Mouse (Mus musculus) midbrain, embryonic 16.5 days (tissue): Measurements from ENCODE around the gene Slc38a2. TPM values are rescaled to one million over a fixed set of nuclear protein-coding genes. Genes with fewer than 3 reads are reported as not detected.
A peak's percentile ranks its signal among the peaks of the same experiment; 100 is the strongest.

Source experiments
- ATAC-seq: fragments of 200-750 bp; cut with Nextera tagmentation; 2 replicates; pipeline ENCODE4 v1.8.0; 2017; ENCODE audit warnings: moderate TSS enrichment
- H3K27ac ChIP-seq: fragments of 300-500 bp; sonication (generic); 2 replicates; pipeline ENCODE4 v1.5.1; 2014; ENCODE audit warnings: mild to moderate bottlenecking, low read length, mixed read lengths
- H3K27me3 ChIP-seq: fragments of 300-500 bp; sonication (generic); 2 replicates; pipeline ENCODE4 v1.6.1; 2014; ENCODE audit warnings: low read depth, low read length, mixed read lengths; ENCODE audit not compliant: control insufficient read depth, insufficient read depth
- H3K36me3 ChIP-seq: fragments of 300-500 bp; sonication (generic); 2 replicates; pipeline ENCODE4 v1.6.1; 2014; ENCODE audit warnings: mild to moderate bottlenecking, low read length, moderate library complexity, mixed read lengths; ENCODE audit not compliant: control insufficient read depth, insufficient read depth
- H3K4me1 ChIP-seq: fragments of 300-500 bp; sonication (generic); 2 replicates; pipeline ENCODE4 v1.6.1; 2014; ENCODE audit warnings: mild to moderate bottlenecking, low read length, mixed read lengths; ENCODE audit not compliant: control insufficient read depth, insufficient read depth
- H3K4me2 ChIP-seq: fragments of 300-500 bp; sonication (generic); 2 replicates; pipeline ENCODE4 v1.6.1; 2014; ENCODE audit warnings: mild to moderate bottlenecking, low read length, mixed read lengths
- H3K4me3 ChIP-seq: fragments of 300-500 bp; sonication (generic); 2 replicates; pipeline ENCODE4 v1.5.1; 2014; ENCODE audit warnings: low read depth, mild to moderate bottlenecking, low read length, moderate library complexity, mixed read lengths
- H3K9ac ChIP-seq: fragments of 300-500 bp; sonication (generic); 2 replicates; pipeline ENCODE4 v1.6.1; 2014; ENCODE audit warnings: low read depth, low read length, mixed read lengths
- H3K9me3 ChIP-seq: fragments of 300-500 bp; sonication (generic); replicated peaks from 2 replicates; pipeline ENCODE4 v1.6.1; 2014; ENCODE audit warnings: mild to moderate bottlenecking, low read length, mixed read lengths; ENCODE audit not compliant: control insufficient read depth, poor library complexity, severe bottlenecking
- WGBS: fragments of 180-500 bp; shearing (Covaris S2); extraction: QIAGEN DNeasy Blood & Tissue Kit; methylation state at CpG from one replicate; pipeline ENCODE4 v1.1.7; 2014; 5-methylcytosine and 5-hydroxymethylcytosine counted together
- polyA plus RNA-seq: library from polyadenylated mRNA; unstranded; fragments of >200 nt; fragmentation: Nextera tagmentation; extraction: Ambion mirVana; gene quantifications from 2 replicates; pipeline ENCODE4 v1.2.1, GENCODE M21; 2015

The Slc38a2 gene
- polyA plus RNA-seq, 1 experiment from 2014 or later: 111 TPM

DNA sequence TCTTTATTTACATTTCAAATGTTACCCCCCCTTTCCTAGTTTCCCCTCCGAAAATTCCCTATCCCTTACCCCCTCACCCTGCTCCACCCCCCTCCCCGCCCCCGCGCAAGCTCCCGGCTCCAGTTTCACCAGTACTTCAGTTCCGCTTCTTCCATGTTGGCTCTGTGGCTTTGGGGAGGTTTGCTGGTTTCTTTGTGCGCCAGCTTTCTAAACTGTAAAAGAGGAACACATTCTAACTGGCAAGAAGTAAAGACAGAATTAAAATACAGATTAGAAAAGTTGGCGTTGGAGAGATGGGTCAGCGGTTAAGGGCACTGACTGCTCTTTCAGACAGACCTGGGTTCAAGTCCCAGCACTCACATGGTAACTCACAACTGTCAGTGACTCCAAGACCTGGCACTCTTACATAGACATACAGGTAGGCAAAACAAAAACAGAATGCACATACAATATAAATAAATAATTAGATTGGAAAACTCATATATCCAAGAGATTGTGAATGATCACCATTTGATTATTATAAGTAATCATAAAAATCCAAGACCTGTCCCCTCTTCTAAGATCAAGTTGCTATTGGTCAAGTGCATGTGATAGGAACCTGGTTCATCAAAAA lies 15.7 kb upstream of the Slc38a2 start:
- Histone ChIP-seq H3K9me3 (no peaks in the 10 kb centered on the region), H3K36me3 (no peaks in the 10 kb centered on the region), H3K4me3 (no peak overlapping the region), H3K27me3 (no peaks in the 10 kb centered on the region), H3K4me2 (no peak overlapping the region), H3K4me1 (peaks cover 6% of the 10 kb centered on the region), H3K27ac (no peak overlapping the region), H3K9ac (no peak overlapping the region)
- ATAC-seq: no peak
- WGBS: 96% methylated on average over 9 of the region's 9 CpGs

DNA sequence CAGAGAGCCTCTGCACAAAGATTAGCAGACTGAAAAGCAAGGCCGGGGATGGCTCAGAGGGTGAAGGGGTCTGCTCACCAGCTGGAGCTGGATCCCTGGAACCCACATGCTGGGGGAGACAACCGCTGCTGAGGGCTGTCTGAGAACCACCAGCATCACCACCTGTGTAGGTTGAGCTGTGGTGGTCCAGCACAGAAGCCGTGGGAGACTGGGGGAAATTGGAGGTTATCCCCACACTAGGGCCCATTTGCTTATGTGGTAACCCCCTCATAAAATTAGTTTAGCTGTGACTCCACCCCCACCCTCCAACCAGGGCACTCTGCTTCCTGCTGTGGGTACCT lies 15.1 kb upstream of the Slc38a2 start:
- no peaks in the 10 kb centered on the region for H3K27me3 ChIP-seq
- no peak for ATAC-seq
- WGBS: 90% methylated on average over 3 of the region's 3 CpGs

DNA sequence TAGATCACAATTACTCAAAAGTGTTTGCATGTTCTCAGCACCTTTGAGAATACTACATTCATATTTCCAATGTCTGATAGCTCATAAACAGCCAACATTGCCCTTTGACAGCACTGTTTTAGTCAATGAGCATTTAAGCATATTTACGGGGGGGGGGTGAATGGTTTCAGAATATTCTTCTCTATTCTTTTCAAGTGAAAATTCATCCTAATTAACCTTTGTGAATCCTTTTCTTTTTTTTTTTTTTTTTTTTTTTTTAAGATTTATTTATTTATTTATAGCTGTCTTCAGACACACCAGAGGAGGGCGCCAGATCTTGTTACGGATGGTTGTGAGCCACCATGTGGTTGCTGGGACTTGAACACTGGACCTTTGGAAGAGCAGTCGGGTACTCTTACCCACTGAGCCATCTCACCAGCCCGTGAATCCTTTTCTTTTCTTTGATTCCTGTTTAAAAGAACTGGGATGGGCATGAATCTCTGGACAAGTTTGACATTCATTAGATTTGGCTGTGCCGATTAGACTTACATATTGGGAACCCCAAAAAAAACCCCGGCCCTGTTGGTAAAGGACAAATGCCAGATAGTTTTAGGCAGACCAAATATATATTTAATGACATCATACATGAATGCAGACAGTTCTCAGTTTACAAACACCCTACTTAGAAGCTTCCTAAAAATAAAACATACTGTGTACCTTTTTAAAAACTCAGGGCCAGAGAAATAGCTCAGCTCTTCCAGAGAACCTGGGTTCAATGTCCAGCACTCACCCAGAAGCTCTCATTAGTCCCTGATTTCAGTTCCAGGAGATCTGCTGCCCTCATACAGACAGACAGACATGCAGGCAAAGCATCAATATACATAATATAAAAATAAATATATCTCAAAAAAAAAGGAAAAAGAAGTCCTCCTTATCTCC lies 14.5 kb upstream of the Slc38a2 start:
- peaks cover 6% of the 10 kb centered on the region for H3K4me1 ChIP-seq
- H3K27me3 ChIP-seq: no peaks in the 10 kb centered on the region
- no peaks in the 10 kb centered on the region for H3K9me3 ChIP-seq
- WGBS: 97% methylated on average over 5 of the region's 7 CpGs
- ATAC-seq: no peak
- no peak overlapping the region for H3K27ac ChIP-seq
- H3K4me2 ChIP-seq: no peak overlapping the region
- H3K9ac ChIP-seq: no peak overlapping the region
- no peaks in the 10 kb centered on the region for H3K36me3 ChIP-seq
- no peak overlapping the region for H3K4me3 ChIP-seq

More for the DNA sequence above, 15.1 kb upstream of the Slc38a2 start:
- Histone ChIP-seq H3K4me1 (peaks cover 6% of the 10 kb centered on the region), H3K9me3 (no peaks in the 10 kb centered on the region), H3K4me2 (no peak overlapping the region), H3K36me3 (no peaks in the 10 kb centered on the region), H3K4me3 (no peak overlapping the region), H3K27ac (no peak overlapping the region), H3K9ac (no peak overlapping the region)

DNA sequence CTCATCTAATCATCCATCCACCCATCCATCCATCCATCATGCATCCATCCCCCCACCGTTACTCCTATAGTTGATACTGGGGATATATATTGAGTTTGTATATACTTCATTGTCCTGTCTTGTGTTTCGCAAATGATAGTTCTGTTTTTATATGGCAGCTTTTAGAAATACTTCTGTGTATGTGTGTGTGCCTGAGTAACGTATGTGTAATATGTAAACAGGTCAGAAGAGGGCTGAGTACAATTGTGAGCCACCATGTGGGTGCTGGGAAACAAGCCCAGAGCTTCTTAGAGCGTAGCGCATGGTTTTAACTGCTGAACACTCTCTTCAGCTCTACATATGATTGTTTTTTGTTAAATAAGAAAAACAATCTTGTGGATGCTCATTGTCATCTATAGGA lies 12.8 kb upstream of the Slc38a2 start:
- no peaks in the 10 kb centered on the region for H3K36me3 ChIP-seq
- no peak overlapping the region for H3K4me3 ChIP-seq
- H3K4me1 ChIP-seq: peaks cover 6% of the 10 kb centered on the region
- no peak overlapping the region for H3K9ac ChIP-seq
- H3K9me3 ChIP-seq: no peaks in the 10 kb centered on the region
- no peaks in the 10 kb centered on the region for H3K27me3 ChIP-seq
- ATAC-seq: no peak
- H3K27ac ChIP-seq: no peak overlapping the region
- WGBS: 95% methylated on average over 5 of the region's 5 CpGs
- no peak overlapping the region for H3K4me2 ChIP-seq

DNA sequence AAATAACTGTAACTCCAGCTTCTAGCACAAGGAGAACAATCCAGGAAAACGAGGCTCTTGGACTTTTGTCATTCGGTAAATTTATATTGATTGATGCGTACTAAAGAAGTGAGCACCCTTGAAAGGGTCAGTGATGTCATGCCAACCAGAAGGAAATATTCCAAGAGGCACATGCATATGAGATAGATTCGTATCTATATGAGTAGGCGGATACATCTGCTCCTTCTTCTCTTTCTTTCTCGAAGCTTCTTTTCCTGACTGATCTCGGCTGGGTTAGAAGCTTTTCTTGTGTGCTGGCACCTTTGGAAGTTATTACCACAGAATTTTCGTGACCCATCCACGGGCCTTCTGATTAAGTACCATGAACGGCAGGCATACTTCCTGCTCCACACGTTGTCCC lies 12.1 kb upstream of the Slc38a2 start:
- peaks cover 6% of the 10 kb centered on the region for H3K4me1 ChIP-seq
- no peak overlapping the region for H3K4me2 ChIP-seq
- ATAC-seq: no peak
- H3K27me3 ChIP-seq: no peaks in the 10 kb centered on the region
- WGBS: 92% methylated on average over 11 of the region's 11 CpGs
- no peak overlapping the region for H3K27ac ChIP-seq
- no peak overlapping the region for H3K4me3 ChIP-seq
- no peaks in the 10 kb centered on the region for H3K36me3 ChIP-seq
- no peaks in the 10 kb centered on the region for H3K9me3 ChIP-seq
- H3K9ac ChIP-seq: no peak overlapping the region

DNA sequence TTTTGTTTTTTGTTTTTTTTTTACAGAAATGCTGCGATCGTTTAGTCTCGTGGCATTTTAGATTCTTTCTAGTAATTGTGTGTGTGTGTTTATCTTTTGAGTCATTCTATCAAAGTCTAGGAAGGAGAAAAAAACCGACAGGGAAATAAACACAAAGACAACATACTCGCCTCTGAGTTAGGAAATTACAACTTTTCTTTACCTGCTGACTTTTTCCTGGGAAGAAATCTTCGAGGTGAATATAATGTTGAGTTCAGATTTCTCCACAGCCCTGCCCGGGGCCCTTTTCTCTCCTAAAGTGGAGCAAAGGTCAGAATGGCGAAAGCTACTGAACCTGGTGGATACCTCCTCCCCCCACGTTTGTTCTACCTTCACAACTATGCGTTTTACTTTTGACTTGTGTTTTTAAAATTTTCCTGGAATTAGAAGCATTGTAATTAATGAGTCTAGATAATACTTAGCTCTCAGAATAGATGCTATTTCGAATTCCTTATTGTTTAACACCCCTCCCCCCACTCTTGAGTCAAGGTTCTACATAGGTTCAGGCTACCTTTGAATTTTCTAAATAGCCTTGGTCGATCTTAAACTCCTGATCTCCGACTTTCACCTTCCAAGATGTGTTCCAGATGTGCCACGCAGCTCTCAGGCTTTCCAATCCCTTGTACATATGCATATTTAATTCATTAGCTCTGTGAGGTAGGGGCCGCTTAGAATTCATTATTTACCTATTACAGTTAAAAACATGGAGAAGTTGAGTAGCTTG lies 11.0 kb upstream of the Slc38a2 start:
- Histone ChIP-seq H3K4me1 (peaks cover 6% of the 10 kb centered on the region), H3K9me3 (no peaks in the 10 kb centered on the region), H3K27me3 (no peaks in the 10 kb centered on the region), H3K4me2 (peak overlapping the region; percentile 82), H3K4me3 (peak overlapping the region; percentile 69), H3K27ac (peak overlapping the region; percentile 98), H3K36me3 (no peaks in the 10 kb centered on the region), H3K9ac (peak overlapping the region; percentile 94)
- no peak for ATAC-seq
- WGBS: 42% methylated on average over 15 of the region's 15 CpGs

DNA sequence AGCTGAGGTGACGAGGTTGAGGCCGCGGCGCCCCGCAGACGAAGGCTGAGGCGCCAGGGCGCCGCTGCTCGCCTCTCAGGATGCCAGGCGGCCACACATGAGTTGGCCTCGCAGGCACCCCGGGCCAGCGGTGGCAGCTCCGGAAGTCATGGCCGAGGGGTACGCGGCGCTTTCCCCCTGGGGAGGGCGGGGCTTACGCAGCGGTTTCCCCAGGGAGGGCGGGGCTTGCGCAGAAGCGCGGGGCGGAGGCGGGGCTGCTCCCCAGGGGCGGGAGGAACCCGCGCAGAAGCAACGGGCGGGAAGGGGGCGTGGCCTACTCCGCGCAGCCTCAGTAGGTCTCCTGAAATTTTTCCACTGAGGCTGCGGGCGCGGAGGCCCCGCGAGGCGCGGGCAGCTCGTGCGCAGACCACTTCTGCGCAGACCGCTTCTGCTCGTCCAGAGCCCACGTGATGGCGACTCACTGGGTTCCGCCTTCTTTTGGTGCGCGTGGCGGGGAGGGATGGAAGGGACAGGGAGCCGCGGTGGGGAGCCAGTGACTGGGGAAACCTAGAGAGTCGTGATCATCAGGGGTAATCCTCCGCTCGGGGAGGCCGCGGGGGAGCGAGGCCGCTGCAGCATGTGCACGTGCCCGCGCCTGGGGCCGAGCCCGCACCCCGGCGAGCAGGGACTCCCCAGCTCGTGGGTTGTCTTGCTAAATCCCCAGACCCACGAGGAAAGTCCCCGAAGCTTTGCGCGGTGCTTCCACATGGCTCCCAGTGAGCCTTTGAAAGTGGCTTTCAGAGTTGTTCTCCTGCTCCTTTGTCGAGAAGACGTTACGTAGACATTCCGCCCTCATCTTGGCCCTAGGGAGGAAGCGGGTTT lies 10.2 kb upstream of the Slc38a2 start:
- Histone ChIP-seq H3K4me2 (peak overlapping the region; percentile 82), H3K4me3 (peak overlapping the region; percentile 69), H3K9me3 (no peaks in the 10 kb centered on the region), H3K36me3 (no peaks in the 10 kb centered on the region), H3K27ac (peak overlapping the region; percentile 98), H3K4me1 (peaks cover 6% of the 10 kb centered on the region), H3K27me3 (no peaks in the 10 kb centered on the region), H3K9ac (peak overlapping the region; percentile 94)
- WGBS: under 1% methylated on average over 73 of the region's 80 CpGs
- ATAC-seq: peak; percentile 93

DNA sequence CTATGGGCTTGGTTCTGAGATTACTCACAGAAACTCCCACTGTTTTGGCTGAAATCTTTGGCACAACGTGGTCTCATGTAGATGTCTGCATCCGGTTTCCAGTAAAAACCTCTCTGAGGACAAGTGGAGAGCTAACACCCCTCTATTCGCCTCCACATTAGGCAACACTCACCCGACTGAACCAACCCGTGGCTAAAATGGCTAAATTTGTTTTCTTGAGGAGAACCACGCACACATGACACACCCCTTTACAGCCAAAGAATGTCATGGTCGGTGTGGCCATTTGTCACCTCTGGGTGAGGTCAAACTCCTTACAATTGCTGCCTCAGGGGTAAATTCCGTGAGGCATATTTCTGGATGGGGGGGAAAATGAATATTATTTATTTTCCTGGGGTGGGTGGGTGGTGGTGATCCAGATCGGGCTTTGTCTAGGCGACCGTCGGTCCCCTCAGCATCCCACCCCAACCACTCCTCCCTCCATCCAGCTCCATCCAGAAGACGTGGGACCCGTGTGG lies 9.5 kb upstream of the Slc38a2 start:
- Histone ChIP-seq H3K27me3 (no peaks in the 10 kb centered on the region), H3K9me3 (no peaks in the 10 kb centered on the region), H3K27ac (peak overlapping the region; percentile 89), H3K4me2 (peak overlapping the region; percentile 69), H3K9ac (peak overlapping the region; percentile 85), H3K4me3 (peak overlapping the region; percentile 69), H3K36me3 (no peaks in the 10 kb centered on the region), H3K4me1 (peaks cover 6% of the 10 kb centered on the region)
- ATAC-seq: peak; percentile 27; the same call in 1 of the 2 replicates
- 30% methylated on average over 14 of the region's 14 CpGs for WGBS
